Mouse (Mus musculus) cerebellum, postnatal 14 days (tissue): Measurements from ENCODE around the gene Zdhhc1.

ENCODE experiments used
- DNase-seq, 2 experiments: peaks; one replicate each; pipeline ENCODE4 v3.0.0; 2021; ENCODE audit warnings: mixed read lengths in 2 of 2

The Zdhhc1 gene

DNA sequence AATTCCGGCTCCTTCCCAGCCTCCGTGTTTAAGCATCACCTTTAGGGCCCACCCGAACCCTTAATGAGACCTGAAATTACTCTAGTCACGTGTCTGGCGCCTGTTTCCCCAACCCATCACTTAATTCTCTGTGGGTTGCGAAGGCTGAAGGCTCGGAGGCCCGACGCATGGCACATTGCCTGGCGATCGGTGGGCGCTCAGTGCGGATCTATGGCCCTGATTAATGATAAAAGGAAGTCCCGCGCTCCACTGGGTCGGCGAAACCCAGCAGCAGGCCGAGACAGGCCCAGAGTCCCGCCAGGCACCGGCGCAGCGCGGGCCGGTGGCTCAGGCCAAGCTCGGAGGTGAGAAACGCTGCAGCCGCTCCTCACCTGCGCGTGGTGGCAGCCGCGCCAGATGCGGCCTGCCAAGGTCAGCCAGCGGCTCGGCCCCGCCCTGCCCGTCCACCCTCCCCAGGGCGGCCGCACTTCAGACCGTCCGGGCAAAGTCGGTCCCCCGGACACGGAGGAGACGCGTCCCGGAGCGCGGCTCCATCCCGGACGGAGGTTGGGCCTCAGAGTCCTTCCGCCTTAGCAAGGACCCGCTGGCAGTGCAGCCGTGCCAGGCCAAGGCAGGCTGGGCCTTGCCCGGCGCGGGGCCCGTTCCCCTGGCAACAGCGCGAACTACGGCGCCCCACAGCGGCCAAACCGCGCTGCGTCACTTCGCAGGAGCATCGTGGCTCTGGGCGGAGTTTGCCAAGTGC, at the start of gene Zdhhc1:
Zdhhc1 (minus strand) TSS at position 464 of the 742 bp plus-strand sequence.
- peak; percentile 95 to 96 for DNase-seq

DNA sequence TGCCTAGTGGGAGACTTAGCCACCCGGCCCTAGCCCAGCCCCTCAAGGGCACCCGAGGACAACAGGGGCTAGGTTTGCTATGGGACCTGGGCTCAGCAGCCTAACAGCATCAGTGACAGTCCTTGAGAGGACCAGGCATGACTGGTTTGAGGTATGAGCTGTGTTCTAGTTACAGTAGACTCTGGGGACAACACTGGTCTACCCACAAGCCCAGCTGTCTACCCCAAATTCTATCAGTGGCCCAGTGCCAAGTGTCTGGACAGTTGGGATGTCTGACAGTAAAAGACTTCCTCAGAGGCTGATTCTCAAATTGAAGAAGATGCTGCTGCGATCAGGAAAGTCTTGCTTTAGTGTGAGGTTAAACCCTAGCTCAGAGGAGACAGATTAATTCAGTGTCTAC, 48.5 kb upstream of the Zdhhc1 start:
- peak; percentile 54 to 63 for DNase-seq

DNA sequence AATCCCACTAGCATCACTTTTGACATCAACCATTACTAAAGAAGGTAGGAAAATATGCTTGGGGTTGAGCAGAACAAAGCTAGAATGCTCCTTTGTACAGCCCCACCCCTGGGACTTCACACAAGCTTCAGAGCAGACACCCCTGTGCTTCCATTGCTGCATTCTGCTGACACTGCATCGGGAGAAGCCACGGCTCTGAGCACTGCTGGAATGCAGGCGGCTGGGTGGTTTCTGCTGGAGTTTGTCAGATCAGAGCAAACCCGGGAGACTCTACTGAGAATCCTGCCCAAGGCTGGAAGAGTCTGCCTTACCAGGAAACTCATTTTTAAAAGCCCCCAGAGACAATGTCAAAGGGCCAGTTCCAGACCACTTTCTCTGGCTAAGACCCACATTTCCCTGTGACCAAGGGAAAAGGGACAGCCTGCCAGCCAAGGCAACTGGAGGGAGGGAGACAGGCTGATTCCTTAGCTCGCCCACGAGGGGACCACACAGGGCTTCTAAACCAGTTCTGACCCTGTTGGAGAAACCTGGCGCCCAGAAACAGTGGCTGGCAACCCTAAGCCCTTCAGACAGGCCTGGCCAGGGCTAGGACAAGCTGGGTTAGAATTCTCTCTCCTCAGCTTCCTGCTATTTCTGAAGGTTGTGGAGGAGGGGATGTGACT, 48.0 kb upstream of the Zdhhc1 start:
- peak; percentile 57 to 59 for DNase-seq

DNA sequence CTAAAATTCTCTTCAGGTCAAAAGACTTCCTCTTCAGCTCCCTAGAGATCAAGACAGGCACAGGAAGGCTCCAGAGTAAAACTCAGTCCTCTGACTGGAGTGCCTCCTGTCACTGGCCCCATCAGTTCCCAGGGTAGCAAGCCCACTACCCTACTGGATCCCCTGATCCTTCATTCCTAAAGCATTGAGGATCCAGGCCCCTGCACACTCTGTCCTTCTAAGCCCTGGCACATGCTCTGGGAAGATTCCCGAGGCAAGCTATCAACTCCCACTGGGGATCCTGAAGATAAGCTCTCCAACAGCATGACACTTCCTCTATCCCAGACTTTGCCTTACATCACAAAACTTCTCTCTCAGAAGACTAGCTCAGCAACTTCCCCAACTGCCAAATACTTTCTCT, 47.0 kb upstream of the Zdhhc1 start:
- no peak for DNase-seq

DNA sequence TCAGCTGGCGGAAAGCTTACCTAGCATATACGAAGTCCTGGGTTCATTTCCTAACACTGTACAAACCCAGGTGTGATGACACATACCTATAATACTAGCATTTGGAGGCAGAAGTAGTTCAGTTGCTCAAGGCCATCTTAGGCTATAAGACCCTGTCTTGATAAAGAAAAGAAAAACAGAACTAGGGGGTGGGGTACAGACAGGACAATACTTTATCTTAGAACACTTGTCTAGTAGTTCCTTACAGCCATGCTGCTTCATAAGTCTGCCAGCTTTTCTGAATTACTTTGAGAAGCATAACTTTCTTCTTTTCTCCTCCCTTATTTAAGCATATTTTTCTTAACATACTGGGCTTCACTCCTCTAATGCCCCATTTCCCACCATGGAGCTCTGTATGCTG, 46.1 kb upstream of the Zdhhc1 start:
- no peak for DNase-seq

DNA sequence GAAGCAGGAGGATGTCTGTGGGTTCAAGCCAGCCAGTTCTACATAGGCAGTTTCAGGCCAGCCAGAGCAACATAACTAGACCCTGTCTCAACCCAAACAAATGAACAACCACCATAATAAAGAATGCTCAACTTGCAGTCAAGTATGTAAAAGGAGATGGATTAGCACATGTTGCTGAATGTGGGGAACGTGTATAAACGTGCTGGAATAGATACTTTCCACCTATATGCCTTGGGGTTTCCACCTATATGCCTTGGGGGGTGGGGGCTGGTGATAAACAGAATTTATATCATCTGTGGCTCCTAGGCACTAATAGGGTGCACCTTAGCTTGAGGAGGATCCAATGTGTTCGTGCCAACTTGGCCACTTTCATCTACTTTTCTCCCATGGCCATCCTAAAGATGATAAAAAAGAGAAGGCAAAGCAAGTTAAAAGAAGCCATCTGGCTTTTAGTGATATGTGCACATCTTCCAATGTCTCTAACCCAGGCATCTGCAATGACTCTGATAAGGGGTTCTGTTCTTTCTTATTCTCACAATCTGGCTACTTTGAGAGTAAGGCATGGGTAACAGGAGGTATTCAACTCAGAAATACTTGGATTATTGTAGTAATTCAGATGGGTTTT, 45.4 kb upstream of the Zdhhc1 start:
- no peak for DNase-seq

DNA sequence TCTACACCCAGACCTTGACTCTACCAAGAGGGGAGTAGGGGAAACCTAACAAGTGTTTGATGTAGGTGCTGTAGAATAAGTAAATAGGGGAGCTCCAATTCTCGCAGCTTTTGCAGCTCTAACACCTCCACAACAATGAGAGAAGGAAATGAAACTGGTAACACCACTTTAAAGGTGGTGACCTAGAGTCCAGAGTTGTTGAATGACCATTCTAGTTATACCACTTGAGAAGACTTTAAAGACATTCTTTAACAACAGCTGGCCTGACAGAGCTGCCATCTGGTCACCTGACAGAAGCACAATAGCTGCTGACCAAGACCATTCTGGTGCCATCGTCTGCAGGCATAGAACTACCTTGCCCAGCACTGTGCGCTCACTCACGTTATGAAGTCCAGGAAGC, 42.2 kb upstream of the Zdhhc1 start:
- no peak for DNase-seq

DNA sequence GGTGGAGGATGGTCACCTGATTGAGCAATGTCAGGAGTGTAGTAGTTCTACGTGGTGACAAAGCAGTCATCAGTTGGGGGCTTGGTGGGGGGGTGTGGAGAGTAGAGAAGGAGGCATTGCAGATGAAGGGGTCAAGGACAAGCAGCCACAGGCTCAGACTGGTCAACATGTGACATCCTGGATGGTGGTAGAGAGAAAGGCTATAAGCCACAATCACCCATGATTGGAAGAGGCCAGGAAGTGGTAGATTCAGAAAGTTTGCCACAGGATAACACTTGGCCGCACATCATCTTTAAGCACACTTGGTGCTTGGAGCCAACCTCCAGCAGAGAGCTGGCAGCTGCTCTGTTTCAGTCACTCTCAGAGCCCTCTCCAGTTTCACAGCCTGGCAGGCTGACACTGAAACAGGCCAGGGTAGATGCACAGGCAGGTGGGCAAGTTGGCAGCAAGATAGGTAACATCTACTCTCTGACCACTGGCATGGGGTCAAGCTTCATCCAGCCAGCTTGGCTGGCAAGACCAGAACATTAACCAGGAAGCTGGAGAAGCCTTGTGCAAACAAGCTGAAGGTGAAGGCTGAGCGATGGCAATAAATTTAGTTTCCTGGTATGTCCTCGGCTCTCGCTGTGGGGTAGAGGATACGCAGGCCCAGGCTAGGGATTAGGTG, 40.4 kb upstream of the Zdhhc1 start:
- DNase-seq, result peak; percentile 77 to 83

DNA sequence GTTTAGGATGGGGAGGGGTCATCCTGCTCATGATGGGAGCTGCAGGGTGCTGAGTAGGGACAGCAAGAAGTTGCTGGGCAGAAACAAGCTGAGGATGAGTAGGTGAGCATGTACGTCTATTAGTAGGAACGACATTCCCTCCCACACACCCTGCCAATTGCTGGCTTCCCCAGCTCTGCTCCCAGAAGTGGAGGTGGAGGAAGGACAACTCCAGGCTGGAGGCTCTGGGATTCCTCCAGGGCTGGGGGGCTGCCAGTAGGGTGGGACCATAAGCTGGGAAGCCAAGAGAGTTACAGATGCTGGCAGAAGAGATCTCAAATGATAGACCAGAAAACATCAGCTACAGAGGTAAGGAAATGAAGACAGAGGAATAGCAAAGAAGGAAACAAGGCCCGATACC, 39.8 kb upstream of the Zdhhc1 start:
- DNase-seq, result no peak

DNA sequence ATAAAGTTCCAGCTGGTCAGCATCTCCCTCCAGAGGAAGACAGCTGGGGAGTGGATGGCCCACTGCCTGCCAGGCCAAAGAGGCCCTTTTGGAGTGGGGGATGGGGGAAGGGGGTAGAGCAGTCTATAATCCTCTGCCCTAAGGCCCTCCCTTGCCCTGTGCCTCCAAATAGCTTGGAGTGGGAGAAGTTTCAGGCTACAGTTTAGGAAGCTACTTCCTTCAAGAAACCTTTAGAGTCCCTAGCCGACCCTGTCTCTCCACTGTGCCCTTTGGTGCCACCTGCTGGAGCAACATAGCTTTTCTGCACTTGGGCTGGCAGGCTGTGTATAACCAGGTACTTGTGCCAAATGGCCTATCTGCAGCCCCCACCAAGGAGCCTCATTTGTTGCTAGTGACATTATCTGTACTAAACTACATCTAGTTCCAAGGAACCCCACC, 37.2 kb upstream of the Zdhhc1 start:
- peak; percentile 87 to 94 for DNase-seq

DNA sequence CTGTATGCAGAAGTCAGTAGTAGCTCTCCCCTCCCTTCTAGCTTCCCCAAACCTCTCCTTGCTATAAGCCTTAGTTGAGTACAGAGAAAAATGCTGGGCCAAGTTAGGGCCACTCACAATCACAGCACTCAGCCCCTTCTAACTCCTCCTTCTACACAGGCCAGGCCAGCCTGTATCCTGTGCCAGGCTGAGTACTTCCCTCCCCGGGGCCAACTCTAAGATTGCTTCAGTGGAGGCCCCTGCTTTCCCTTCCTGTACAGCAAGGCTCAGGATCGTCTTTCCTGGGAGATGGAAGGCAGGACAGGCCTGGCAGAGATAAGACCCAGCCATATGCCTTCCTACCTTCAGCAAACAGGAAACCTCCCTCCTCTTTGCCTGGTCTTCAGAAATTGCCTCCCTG, 36.7 kb upstream of the Zdhhc1 start:
- no peak for DNase-seq

DNA sequence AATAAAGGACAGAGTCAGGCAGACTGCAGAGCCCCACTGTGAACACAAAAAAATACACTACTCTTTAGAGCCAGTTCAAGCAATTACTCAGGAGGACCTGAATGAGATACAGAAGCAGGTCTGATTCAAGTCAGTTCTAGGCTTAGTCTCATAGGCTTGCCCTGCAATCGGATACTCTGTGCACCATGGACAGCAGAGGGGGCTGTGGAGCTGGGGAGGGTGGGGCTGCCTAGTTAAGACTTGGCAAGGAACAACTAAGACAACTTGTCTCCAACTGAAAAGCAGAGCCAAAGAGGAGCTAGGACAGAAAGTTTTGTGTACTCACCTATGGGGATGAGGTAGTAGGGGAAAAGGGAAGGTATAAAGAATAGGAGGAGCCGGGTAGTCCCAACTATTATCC, 35.1 kb upstream of the Zdhhc1 start:
- DNase-seq, result peak in 1 of 2 experiments; percentile 69

DNA sequence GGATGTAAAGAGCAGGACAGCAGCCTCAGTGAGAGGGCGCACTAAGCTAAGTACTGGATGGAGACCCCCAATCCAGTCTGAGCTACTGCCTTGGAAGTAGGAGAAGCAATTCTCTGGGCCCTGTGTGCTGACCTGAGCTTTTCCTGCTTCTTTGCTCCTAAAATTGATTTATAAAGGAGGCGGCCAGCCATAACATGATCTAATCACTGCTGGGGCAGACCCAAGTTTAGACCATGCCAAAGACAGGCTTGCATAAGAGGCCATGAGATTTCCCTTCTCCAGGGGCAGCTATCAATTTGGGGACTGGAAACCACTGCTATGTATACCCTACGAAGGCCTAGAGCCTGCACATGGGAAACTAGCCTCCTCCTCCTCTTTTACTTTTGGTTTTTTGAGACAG, 32.6 kb upstream of the Zdhhc1 start:
- DNase-seq, result no peak

DNA sequence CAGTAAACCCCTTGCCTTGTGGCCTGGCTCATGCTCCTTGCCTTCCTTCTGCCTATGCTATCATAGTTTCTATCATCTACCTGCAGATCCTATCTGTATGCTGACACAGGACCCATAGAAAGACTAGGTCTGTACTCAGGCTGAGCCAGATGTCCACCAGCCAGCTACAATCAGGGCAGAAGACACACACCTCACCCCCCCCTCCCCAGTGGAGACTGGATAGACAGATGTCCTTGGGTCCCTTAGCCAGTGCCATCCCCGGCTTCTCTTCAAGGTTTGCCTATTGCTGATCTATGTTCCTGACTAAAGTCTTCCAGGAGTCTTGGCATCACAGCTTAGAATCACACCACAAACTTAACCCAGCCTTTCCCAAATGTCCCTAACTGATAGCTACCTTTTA, 31.5 kb upstream of the Zdhhc1 start:
- no peak for DNase-seq

DNA sequence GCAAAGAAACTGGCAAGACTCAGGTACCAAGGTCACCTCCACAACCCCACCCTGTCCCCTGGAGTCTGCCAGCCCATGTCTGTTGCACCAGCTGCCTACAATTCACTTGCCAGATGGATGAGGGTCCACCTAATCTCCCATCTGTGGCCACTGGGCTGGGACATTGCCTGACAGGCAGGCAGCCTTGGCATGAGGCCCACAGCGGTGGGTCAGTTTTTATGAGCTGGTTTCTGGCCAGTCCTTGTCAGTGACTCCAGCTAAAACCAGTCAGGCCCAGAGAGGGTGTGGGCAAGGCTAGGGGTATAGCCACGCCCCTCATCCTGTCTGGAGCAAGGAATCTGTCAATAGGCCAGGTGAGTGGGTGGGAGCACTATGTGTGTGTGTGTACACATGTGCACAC, 30.4 kb upstream of the Zdhhc1 start:
- DNase-seq, result peak; percentile 77 to 86

DNA sequence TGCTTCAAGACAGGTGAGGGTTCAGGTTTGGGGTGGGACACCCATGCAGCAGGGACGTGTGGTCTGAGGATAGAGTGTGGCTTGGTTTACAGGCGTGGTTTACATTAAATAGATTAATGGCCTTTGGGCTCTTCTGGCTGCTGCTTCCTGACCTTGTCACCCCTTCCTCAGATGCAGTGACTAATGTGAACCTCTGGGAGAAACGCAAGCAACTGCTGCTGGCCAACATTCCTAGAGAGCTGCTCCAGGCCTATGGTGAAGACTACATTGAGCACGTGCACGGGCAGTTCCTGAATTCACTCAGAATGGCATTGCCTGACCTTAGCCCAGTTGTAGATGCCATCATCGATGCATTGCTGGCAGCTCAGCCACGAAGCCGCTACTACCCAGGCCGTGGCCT, 26.2 kb upstream of the Zdhhc1 start:
- no peak for DNase-seq

DNA sequence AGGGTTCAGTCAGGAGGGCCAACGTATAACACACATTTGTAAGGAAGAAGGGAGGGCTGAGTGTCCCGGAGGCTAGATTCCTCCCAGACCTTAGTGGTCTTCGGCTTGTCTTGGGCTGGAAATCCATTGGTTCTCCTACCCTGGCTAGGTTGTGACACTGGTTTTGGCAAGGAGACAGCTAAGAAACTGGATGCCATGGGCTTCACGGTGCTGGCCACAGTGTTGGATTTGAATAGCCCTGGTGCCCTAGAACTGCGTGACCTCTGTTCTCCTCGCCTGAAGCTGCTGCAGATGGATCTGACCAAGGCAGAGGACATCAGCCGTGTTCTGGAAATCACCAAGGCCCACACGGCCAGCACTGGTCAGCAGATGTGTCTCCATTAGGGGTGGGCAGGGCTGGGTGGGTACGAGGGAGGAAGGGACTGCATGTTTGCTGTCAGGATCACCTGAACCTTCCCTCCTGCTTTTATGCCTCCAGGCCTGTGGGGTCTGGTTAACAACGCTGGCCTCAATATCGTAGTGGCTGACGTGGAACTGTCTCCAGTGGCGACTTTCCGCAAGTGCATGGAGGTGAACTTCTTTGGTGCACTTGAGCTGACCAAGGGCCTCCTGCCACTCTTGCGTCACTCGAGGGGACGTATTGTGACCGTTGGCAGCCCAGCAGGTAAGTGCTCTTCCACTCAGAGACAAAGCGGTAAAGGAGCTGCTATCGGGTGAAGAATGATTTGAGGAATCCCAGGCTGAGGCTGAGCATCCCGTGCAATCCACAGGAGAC, 25.5 kb upstream of the Zdhhc1 start:
- peak in 1 of 2 experiments; percentile 43 for DNase-seq

DNA sequence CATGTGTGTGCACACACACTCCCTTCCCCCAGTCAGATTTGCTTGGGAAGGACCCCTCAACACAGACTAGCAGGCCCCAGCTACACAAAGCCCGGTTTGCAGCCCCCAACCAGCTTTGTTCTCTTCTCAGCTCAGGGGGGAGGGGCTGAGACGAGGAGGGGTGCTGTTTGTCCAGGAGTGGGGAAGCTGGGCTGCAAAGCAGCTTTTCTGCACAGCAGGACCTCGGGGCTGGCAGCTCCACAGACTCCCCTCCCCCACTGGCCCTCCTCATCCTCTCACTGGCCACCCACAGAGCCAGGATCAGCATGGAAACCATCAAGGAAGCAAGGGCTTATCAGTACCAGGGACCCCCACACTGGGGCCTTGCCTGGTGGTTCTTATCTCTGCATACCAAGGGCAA, 24.4 kb upstream of the Zdhhc1 start:
- no peak for DNase-seq

DNA sequence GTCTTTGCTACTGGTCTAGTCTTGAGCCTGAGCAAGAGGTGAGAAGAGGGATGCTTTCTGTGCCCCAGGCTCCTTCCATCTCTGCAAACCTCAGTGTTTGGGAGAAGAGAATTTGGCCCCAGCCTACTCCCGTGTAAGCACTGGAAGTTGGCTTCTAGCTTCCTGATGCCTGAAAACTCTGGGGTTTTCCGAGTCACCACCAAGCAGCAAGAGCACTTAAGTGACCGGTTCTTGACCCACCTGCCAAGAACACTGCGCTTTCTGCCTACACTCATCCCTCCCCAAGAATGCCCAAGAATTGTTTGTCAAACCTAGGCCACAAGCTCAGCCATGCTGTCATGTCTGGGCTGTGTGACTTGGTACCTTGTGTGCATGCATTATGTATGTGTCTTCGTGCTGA, 23.8 kb upstream of the Zdhhc1 start:
- no peak for DNase-seq

DNA sequence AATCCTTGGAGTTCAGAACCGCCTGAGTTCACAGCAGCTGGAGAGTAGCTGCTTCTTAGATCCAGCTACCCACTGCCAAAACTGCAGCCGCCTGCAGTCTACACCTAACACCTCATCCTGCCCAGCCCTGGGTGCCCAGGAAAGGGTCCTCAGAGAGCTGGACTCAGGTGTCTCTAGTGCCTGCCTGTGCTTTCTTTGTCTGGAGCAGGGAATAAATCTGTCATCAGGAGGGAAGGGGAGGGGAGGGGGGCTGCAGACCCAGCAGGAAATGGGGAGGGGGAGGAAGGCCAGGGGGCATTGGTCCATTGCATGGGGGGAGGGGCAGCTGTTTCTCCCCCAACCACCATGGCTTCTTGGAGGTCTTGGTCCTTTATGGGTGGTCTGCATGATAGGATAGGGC, 22.9 kb upstream of the Zdhhc1 start:
- no peak for DNase-seq

DNA sequence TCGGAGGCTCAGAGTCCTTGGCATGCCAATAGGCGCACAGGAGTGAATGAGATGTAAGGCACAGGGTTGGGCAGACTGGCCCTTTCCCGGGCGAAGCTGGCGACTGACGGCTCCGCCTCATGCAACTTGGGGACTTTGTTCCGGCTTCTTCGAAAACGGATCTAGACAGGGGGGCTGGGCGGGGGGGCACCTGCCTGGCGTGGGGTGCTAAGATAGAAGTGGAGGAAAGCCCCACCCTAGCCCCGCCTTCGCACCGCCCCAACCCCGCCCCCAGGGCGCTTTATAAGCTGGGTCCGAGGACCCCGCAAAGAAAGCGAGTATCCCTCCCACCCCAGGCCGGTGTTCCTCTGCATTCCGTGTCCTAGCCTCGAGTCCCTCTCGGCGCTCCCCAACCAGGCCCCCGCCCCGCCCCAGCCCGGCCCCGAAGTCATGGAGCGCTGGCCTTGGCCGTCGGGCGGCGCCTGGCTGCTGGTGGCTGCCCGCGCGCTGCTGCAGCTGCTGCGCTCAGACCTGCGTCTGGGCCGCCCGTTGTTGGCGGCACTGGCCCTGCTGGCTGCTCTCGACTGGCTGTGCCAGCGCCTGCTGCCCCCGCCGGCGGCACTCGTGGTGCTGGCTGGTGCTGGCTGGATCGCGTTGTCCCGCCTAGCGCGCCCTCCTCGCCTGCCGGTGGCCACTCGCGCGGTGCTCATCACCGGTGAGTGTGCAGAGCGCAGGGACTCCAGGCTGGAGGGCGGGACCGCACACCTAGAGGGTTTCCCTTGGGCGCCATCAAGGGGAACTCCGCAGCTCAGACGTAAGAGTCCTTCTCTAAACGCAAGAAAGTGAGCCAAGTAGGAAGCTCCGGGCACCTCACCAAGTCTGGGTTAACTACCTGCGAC, 22.0 kb upstream of the Zdhhc1 start, which contains the start of gene Hsd11b2:
Hsd11b2 (plus strand) TSS at position 320 of the 878 bp plus-strand sequence.
- peak; percentile 52 to 57 for DNase-seq

DNA sequence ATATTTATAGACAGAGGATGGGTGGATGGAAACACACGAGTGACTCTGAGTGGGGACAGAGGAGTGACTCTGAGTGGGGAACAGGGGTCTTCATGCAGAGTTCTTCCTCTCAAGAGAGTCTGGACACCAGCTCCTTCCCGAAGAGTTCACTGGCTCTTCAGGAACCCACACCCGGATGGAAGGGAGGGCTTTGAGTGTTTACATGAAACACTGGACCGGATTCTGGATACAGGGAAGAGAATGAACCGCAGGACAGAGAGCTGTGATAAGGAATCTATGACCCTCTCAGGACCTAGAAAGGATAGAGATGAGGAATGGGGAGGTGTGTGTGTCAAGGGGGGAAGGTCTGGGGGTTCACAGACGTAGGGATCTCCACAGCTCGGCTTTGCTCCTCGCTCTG, 20.6 kb upstream of the Zdhhc1 start:
- no peak for DNase-seq
